Mouse (Mus musculus) hindbrain, embryonic 16.5 days (tissue): ENCODE measurements at regions not wholly inside any gene's neighbourhood (a gene's known extent, or its start where the extent isn't known, plus 50 kb on each side); places are given as distances from the start of the nearest gene placed in this dataset.

ENCODE experiments used
- ATAC-seq: fragments of 200-750 bp; cut with Nextera tagmentation; 2 replicates; pipeline ENCODE4 v1.8.0; 2017; ENCODE audit warnings: moderate TSS enrichment, moderate library complexity
- H3K27ac ChIP-seq: fragments of 300-500 bp; sonication (generic); 2 replicates; pipeline ENCODE4 v1.5.1; 2014; ENCODE audit warnings: low read depth, mild to moderate bottlenecking, control low read depth, low read length, moderate library complexity
- H3K27me3 ChIP-seq: fragments of 300-500 bp; sonication (generic); replicated peaks from 2 replicates; pipeline ENCODE4 v1.6.1; 2014; ENCODE audit warnings: low read length; ENCODE audit not compliant: control insufficient read depth, insufficient read depth
- H3K36me3 ChIP-seq: fragments of 300-500 bp; sonication (generic); 2 replicates; pipeline ENCODE4 v1.6.1; 2014; ENCODE audit warnings: mild to moderate bottlenecking, low read length, moderate library complexity, mixed read lengths; ENCODE audit not compliant: control insufficient read depth, insufficient read depth
- H3K4me1 ChIP-seq: fragments of 300-500 bp; sonication (generic); 2 replicates; pipeline ENCODE4 v1.6.1; 2014; ENCODE audit warnings: low read depth, low read length; ENCODE audit not compliant: control insufficient read depth, insufficient read depth
- H3K4me2 ChIP-seq: fragments of 300-500 bp; sonication (generic); 2 replicates; pipeline ENCODE4 v1.6.1; 2014; ENCODE audit warnings: mild to moderate bottlenecking, low read length, control low read depth, moderate library complexity
- H3K4me3 ChIP-seq: fragments of 300-500 bp; sonication (generic); 2 replicates; pipeline ENCODE4 v1.5.1; 2014; ENCODE audit warnings: mild to moderate bottlenecking, low read length, control low read depth, moderate library complexity
- H3K9ac ChIP-seq: fragments of 300-500 bp; sonication (generic); 2 replicates; pipeline ENCODE4 v1.6.1; 2014; ENCODE audit warnings: low read depth, mild to moderate bottlenecking, control low read depth, low read length, moderate library complexity
- H3K9me3 ChIP-seq: fragments of 300-500 bp; sonication (generic); 2 replicates; pipeline ENCODE4 v1.6.1; 2014; ENCODE audit warnings: mild to moderate bottlenecking, low read length, moderate library complexity; ENCODE audit not compliant: control insufficient read depth
- WGBS: fragments of 180-500 bp; shearing (Covaris S2); extraction: QIAGEN DNeasy Blood & Tissue Kit; methylation state at CpG from one replicate; pipeline ENCODE4 v1.1.7; 2014; 5-methylcytosine and 5-hydroxymethylcytosine counted together

DNA sequence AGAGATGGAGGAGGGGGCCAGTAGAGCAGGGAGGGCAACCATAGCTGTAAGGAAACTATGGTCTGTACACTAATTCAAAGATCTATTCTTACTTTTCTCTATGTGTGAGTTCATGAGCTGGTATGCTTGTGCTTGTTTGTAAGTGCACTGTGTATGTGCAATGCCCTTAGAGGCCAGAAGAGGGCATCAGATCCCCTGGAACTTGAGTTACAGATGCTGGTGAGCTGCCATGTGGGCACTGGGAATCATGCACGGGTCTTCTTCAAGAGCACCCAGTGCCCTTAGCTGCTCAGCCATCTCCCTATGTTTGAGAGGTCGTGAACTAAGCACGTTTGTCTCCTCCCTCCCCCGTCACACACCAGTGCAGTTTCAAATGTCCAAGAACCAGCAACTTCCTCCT is 68.9 kb downstream of the Tbx3 start:
- Histone ChIP-seq H3K4me3 (no peak overlapping the region), H3K27me3 (no peaks in the 10 kb centered on the region), H3K27ac (no peak overlapping the region), H3K9ac (no peak overlapping the region), H3K4me2 (no peak overlapping the region), H3K4me1 (no peaks in the 10 kb centered on the region), H3K36me3 (no peaks in the 10 kb centered on the region), H3K9me3 (no peaks in the 10 kb centered on the region)
- WGBS, result 66% methylated on average over 4 of the region's 4 CpGs
- no peak for ATAC-seq

DNA sequence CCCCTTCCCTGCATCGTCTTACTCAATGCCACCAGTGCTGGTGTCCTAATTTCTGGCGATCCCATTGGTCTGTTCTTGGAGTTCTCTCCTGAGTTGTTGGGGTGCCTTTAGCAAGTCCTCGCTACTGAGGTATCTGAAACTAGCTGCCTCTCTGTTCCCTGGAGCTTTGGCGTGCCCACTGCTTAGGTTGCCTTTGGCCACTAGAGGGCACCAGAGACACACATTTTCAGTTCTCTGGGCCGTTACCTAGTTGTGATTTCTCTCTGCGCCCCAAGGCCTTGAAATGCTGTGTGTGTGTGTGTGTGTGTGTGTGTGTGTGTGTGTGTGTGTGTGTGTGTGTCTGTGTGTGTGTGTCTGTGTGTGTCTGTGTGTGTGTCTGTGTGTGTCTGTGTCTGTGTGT is 70.6 kb downstream of the Tbx3 start:
- ATAC-seq, result no peak
- Histone ChIP-seq H3K36me3 (no peaks in the 10 kb centered on the region), H3K27ac (no peak overlapping the region), H3K4me2 (no peak overlapping the region), H3K9ac (no peak overlapping the region), H3K27me3 (no peaks in the 10 kb centered on the region), H3K9me3 (no peaks in the 10 kb centered on the region), H3K4me3 (no peak overlapping the region), H3K4me1 (no peaks in the 10 kb centered on the region)
- 2% methylated on average over 6 of the region's 6 CpGs for WGBS

DNA sequence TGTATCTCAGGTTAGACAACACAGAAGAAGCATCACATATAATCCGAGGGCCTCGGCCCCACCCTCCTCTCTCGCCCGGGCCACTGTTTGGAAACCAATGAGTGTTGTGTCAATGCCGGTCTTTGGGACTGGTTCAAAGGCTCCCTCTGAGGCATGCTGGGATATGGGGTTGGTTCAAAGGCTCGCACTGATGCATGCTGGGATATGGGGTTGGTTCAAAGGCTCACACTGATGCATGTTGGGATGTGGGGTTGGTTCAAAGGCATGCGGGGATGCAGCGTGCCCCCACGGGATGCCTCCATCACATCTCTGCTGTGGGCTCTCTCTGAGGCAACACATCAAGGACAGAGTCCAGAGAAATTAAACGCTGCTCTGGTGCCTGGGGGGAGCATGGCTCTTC is 73.3 kb downstream of the Tbx3 start:
- H3K9me3 ChIP-seq, result no peaks in the 10 kb centered on the region
- 81% methylated on average over 10 of the region's 10 CpGs for WGBS
- ATAC-seq, result no peak
- no peak overlapping the region for H3K9ac ChIP-seq
- H3K4me1 ChIP-seq, result no peaks in the 10 kb centered on the region
- no peak overlapping the region for H3K4me2 ChIP-seq
- peaks cover 7% of the 10 kb centered on the region for H3K27me3 ChIP-seq
- no peaks in the 10 kb centered on the region for H3K36me3 ChIP-seq
- no peak overlapping the region for H3K4me3 ChIP-seq
- no peak overlapping the region for H3K27ac ChIP-seq

DNA sequence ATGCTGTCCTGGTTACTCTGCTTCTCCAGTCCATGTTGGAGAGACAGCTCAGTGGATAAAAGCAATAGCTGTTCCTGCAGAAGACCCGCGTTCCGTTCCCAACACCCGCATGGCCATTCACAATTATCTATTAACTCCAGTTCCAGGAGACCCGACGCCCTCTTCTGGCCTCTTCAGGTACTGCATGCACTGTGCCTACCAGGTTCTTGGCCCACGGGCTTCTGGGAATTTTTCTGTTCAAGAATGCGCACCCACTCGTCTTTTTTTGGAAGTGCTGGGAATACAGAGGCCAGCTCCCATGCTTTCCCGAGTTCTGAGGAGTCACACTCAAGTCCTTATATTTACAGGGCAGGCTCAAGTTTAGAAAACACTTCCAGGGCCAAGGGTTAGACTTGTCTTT is 76.6 kb downstream of the Tbx3 start:
- no peak for ATAC-seq
- Histone ChIP-seq H3K27me3 (peaks cover 22% of the 10 kb centered on the region), H3K27ac (no peak overlapping the region), H3K4me3 (no peak overlapping the region), H3K9ac (no peak overlapping the region), H3K4me1 (no peaks in the 10 kb centered on the region; the same call in 1 of the 2 replicates), H3K36me3 (no peaks in the 10 kb centered on the region), H3K4me2 (no peak overlapping the region), H3K9me3 (no peaks in the 10 kb centered on the region)
- WGBS, result 70% methylated on average over 10 of the region's 10 CpGs

DNA sequence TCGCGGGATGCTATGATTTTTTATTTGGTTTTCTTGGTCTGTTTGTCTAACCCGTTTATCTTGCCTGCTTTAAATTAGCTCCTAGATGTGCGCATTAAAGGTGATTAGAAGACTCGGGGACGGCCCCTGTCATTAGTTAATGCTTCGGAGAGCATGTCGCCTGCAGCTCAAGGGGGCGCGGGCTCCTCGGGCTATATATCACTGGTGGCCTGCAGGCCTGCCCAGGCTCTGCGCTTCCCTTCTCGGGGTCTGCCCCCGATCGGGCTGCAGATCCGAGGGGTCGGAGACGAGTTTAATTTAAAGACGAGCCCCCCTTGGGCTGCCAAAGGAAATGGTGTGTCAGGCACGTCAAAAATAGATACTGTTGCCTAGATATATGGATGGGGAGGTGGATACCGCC is 78.2 kb downstream of the Tbx3 start:
- Histone ChIP-seq H3K4me2 (peak overlapping the region; percentile 43), H3K4me1 (no peaks in the 10 kb centered on the region; the same call in 1 of the 2 replicates), H3K9me3 (no peaks in the 10 kb centered on the region; the same call in 1 of the 2 replicates), H3K4me3 (peak overlapping the region; percentile 20), H3K27ac (no peak overlapping the region), H3K36me3 (no peaks in the 10 kb centered on the region), H3K9ac (0 out of 2 replicates have a peak overlapping the region, but pooled peaks have one; percentile 17), H3K27me3 (peaks cover 22% of the 10 kb centered on the region)
- under 1% methylated on average over 21 of the region's 21 CpGs for WGBS
- no peak for ATAC-seq

DNA sequence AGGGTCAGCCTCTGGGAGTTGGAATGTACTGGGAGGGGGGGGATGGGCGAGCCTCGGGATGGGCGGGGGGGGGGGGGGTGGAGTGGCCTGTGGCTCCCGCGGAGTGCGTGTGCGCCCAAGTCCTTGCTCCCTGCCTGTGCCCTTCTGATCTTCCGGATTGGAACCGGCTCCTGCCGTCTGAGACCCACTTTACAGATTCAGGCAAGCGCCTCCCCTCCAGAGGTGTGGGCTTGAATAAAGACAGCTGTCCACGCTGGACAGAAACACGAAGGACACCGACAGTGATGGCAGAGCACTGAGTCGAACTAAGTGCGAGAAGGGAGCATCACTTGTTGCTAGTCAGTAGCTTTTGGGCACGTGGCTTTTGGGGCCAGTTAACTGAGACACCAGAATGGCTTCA is 78.7 kb downstream of the Tbx3 start:
- H3K9ac ChIP-seq, result no peak overlapping the region
- no peaks in the 10 kb centered on the region; the same call in 1 of the 2 replicates for H3K4me1 ChIP-seq
- peak overlapping the region; percentile 43 for H3K4me2 ChIP-seq
- no peak overlapping the region for H3K27ac ChIP-seq
- no peaks in the 10 kb centered on the region; the same call in 1 of the 2 replicates for H3K9me3 ChIP-seq
- WGBS, result 10% methylated on average over 12 of the region's 17 CpGs
- peak overlapping the region; percentile 20; the same call in 1 of the 2 replicates for H3K4me3 ChIP-seq
- H3K36me3 ChIP-seq, result no peaks in the 10 kb centered on the region
- H3K27me3 ChIP-seq, result peaks cover 22% of the 10 kb centered on the region
- no peak for ATAC-seq

DNA sequence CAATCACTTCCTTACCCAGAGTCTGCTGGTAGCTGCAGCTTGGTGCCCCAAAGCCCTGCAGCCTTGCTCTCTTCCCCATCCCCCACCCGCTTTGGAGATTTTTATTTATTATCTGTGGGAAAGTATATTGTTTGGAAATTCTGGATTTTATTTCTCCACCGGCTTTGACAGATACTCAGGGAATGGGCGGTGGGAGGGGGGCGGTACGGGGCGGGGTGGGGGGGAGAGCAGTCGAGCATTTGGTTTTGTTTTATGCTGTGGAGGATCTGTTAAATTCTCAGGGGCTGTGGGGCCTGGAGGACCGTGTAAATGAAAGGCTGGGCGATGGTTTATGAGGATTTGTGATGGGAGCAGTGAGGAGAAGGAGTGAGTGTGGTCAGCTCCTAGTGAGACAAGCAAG is 76.7 kb upstream of the Tbx5 start:
- 57% methylated on average over 9 of the region's 9 CpGs for WGBS
- no peak for ATAC-seq

DNA sequence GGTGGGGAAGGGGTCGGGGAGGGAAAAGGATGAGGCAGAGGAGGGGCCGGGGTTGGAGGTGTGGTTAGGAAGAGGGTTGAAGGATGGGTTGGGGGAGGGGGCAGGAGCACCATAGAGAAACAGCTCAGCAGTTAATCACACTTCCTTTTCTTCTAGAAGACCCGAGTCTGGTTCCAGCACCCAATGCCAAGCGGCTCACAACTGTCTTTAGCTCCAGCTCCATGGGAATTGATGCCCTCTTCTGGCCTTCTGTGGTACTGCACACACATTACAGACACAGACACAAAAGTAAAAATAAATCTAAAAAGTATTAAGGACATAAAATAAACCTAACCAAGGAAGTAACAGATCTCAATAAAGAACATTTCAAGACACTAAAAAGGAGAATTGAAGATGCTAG is 73.6 kb upstream of the Tbx5 start:
- Histone ChIP-seq H3K4me1 (no peaks in the 10 kb centered on the region), H3K27me3 (no peaks in the 10 kb centered on the region), H3K9me3 (no peaks in the 10 kb centered on the region; the same call in 1 of the 2 replicates), H3K36me3 (no peaks in the 10 kb centered on the region), H3K9ac (no peak overlapping the region), H3K4me3 (no peak overlapping the region), H3K27ac (no peak overlapping the region), H3K4me2 (no peak overlapping the region)
- ATAC-seq, result no peak
- 78% methylated on average over 4 of the region's 4 CpGs for WGBS

More for the DNA sequence above, 76.7 kb upstream of the Tbx5 start:
- Histone ChIP-seq H3K27ac (no peak overlapping the region), H3K36me3 (no peaks in the 10 kb centered on the region), H3K4me2 (no peak overlapping the region), H3K4me1 (no peaks in the 10 kb centered on the region), H3K9ac (no peak overlapping the region), H3K4me3 (no peak overlapping the region), H3K9me3 (no peaks in the 10 kb centered on the region; the same call in none of the 2 replicates), H3K27me3 (no peaks in the 10 kb centered on the region)

DNA sequence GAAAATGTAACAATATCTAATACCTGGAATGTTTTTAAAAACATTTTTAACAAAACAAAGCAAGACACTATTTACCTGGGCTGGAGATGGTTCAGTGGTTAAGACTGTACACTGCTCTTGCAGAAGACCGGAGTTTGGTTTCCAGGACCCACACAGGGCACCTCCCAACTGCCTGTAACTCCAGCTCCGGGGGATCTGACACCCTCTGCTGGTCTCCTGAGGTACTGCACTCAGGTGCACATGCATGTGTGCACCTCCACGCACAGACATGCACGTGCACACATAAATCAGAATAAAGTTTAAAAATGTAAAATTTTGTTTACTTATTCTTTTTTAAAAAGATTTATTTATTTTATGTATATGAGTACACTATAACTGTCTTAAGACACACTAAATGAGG is 70.4 kb upstream of the Tbx5 start:
- H3K4me2 ChIP-seq, result no peak overlapping the region
- no peak overlapping the region for H3K9ac ChIP-seq
- 76% methylated on average over 4 of the region's 4 CpGs for WGBS
- no peaks in the 10 kb centered on the region for H3K27me3 ChIP-seq
- H3K4me3 ChIP-seq, result no peak overlapping the region
- H3K36me3 ChIP-seq, result no peaks in the 10 kb centered on the region
- ATAC-seq, result no peak
- no peak overlapping the region for H3K27ac ChIP-seq
- no peaks in the 10 kb centered on the region; the same call in 1 of the 2 replicates for H3K9me3 ChIP-seq
- H3K4me1 ChIP-seq, result no peaks in the 10 kb centered on the region

DNA sequence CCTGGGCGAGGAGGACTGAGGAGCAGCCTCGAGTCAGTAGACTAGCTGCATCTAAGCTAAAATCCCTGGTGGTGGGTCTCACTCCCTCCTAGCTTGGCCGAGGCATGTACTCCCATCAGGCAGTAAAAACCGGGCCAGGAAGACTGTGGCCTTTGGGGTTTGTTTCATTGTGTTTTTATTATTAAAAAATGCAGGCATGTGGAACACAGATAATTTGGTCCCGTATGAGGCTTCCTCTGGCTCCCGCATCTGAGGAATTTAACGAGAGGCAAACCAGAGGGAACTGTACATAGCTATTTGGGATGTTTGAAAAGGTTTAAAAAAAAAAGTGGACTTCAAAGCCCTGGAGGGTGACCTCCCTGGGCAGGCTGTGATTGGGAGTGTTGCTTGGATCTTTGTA is 69.1 kb upstream of the Tbx5 start:
- H3K27ac ChIP-seq, result no peak overlapping the region
- no peaks in the 10 kb centered on the region for H3K4me1 ChIP-seq
- no peak for ATAC-seq
- no peaks in the 10 kb centered on the region; the same call in 1 of the 2 replicates for H3K9me3 ChIP-seq
- no peak overlapping the region for H3K4me2 ChIP-seq
- no peaks in the 10 kb centered on the region for H3K27me3 ChIP-seq
- no peaks in the 10 kb centered on the region for H3K36me3 ChIP-seq
- H3K4me3 ChIP-seq, result no peak overlapping the region
- WGBS, result 46% methylated on average over 7 of the region's 7 CpGs
- H3K9ac ChIP-seq, result no peak overlapping the region
